Mouse (Mus musculus) sigmoid colon, adult 10 weeks (tissue): ENCODE measurements around the gene Cemip2. TPM values are rescaled to one million over a fixed set of nuclear protein-coding genes. Genes with fewer than 3 reads are reported as not detected.

Source experiments
- polyA plus RNA-seq: library from polyadenylated mRNA; stranded (reverse); fragments of 350-450 nt; fragmentation: Illumina TruSeq; extraction: RNeasy Lipid Tissue Mini Kit (QIAGEN cat#74804); gene quantifications from one replicate; pipeline ENCODE4 v1.2.3, GENCODE M21; 2014; ENCODE audit warnings: low read depth, low replicate concordance

Gene Cemip2
- polyA plus RNA-seq: 15.3 TPM

DNA sequence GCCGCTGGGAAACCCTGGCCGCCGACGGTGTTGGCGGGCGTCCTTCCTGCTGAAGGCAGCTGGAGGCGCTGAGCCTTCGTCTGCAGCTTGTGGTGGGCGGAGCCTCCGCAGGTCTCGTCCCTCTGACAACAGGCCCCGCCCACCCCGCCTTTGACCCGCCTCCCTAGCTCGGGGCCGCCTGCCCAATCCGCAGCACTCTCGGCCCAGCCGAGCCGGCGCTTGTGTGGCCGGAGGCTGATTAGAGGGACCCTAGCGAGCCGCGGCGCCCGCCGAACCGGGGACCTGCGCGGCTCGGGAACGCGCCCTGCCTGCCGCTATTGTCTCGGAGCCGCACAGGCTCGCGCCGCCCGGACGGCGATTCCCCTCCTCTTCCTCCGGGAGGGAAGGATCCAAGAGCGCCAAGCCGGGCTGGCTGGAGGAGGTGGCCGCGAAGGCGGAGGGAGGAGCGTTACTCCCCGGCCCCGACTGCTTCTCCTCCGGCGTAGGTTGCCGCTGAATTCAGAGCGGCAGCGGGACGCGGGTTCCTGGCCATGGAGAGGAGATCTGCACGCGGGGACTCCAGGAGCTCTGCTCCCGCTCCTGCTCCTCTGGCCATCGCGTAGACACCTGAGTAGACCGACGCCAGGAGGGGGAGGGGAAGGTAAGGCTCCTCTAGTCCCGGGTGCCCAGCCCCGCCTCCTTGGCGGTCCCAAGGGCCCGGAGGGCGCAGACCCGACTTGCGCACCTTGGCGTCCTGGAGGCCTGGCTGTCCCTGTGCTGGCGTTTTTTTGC lies at the start of gene Cemip2:
Gene Cemip2, plus strand, starts transcription at position 196 of the 771 bp plus-strand sequence.

Other genes starting within 250 kb of the Cemip2 start
- gene 1110059E24Rik, start 125.4 kb upstream of the Cemip2 start, polyA plus RNA-seq: 201 TPM
- 218 TPM for gene Abhd17b, start 125.2 kb upstream of the Cemip2 start, polyA plus RNA-seq